Mouse (Mus musculus) midbrain, embryonic 12.5 days (tissue): Measurements from ENCODE around the gene 2200002D01Rik. TPM values are rescaled to one million over a fixed set of nuclear protein-coding genes. Genes with fewer than 3 reads are reported as not detected.
A peak's percentile ranks its signal among the peaks of the same experiment; 100 is the strongest.
"Not testable (repeated sequence)": the region's sequence is repeated elsewhere in the genome, so short reads cannot be mapped to it uniquely, and the experiment has no call there.

Source experiments
- ATAC-seq: fragments of 200-750 bp; cut with Nextera tagmentation; 2 replicates; pipeline ENCODE4 v1.8.0; 2017; ENCODE audit warnings: low read depth, moderate TSS enrichment, moderate library complexity; ENCODE audit not compliant: low FRiP score
- H3K27ac ChIP-seq: fragments of 300-500 bp; sonication (generic); replicated peaks from 2 replicates; pipeline ENCODE4 v1.5.1; 2016; ENCODE audit warnings: mild to moderate bottlenecking
- H3K27me3 ChIP-seq: fragments of 300-500 bp; sonication (generic); 2 replicates; pipeline ENCODE4 v1.6.1; 2016; ENCODE audit warnings: mild to moderate bottlenecking
- H3K36me3 ChIP-seq: fragments of 300-500 bp; sonication (generic); 2 replicates; pipeline ENCODE4 v1.6.1; 2016
- H3K4me1 ChIP-seq: fragments of 300-500 bp; sonication (generic); 2 replicates; pipeline ENCODE4 v1.6.1; 2016
- H3K4me2 ChIP-seq: fragments of 300-500 bp; sonication (generic); replicated peaks from 2 replicates; pipeline ENCODE4 v1.6.1; 2016; ENCODE audit warnings: mild to moderate bottlenecking, moderate library complexity
- H3K4me3 ChIP-seq: fragments of 300-500 bp; sonication (generic); 2 replicates; pipeline ENCODE4 v1.5.1; 2016; ENCODE audit warnings: mild to moderate bottlenecking
- H3K9ac ChIP-seq: fragments of 300-500 bp; sonication (generic); replicated peaks from 2 replicates; pipeline ENCODE4 v1.6.1; 2016; ENCODE audit warnings: mild to moderate bottlenecking, moderate library complexity
- H3K9me3 ChIP-seq: fragments of 300-500 bp; sonication (generic); 2 replicates; pipeline ENCODE4 v1.6.1; 2016; ENCODE audit warnings: mild to moderate bottlenecking
- WGBS: fragments of 180-500 bp; shearing (Covaris S2); methylation state at CpG from one replicate; pipeline ENCODE4 v1.1.7; 2016; 5-methylcytosine and 5-hydroxymethylcytosine counted together
- polyA plus RNA-seq: library from polyadenylated mRNA; unstranded; fragments of >200 nt; fragmentation: Nextera tagmentation; extraction: Ambion mirVana; gene quantifications from 2 replicates; pipeline ENCODE4 v1.2.1, GENCODE M21; 2016

The 2200002D01Rik gene
- polyA plus RNA-seq, 1 experiment from 2014 or later, result 2.1 TPM

DNA sequence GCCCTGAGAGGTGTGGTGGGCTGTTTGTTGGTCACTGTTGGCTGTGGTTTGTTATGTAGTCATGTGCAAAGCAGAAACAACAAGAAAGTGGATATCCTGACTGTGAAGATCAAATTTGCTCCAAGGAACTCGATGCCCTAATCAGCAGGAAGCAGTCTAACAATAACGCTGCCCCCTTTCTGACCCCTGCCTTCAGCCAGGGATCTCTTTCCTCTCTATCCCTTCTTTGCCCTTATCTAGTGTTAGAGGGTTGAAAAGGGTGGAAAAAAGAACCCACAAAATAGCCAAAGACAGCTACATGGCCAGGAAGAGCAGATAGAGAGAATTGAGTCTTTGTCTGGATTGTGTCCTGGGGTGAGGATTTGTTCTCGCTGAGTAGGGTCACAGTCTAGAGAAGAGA, 17.7 kb downstream of the 2200002D01Rik start:
- ATAC-seq, result no peak
- H3K27ac ChIP-seq, result no peak overlapping the region
- H3K9me3 ChIP-seq, result no peaks in the 10 kb centered on the region
- no peak overlapping the region for H3K4me3 ChIP-seq
- H3K27me3 ChIP-seq, result peaks cover 58% of the 10 kb centered on the region
- H3K4me2 ChIP-seq, result no peak overlapping the region
- WGBS, result 18% methylated on average over 3 of the region's 3 CpGs
- H3K4me1 ChIP-seq, result peaks cover 7% of the 10 kb centered on the region
- no peaks in the 10 kb centered on the region for H3K36me3 ChIP-seq
- H3K9ac ChIP-seq, result no peak overlapping the region

- H3K4me3 ChIP-seq, result no peak overlapping the region
- H3K4me1 ChIP-seq, result peaks cover 16% of the 10 kb centered on the region
- no peak overlapping the region for H3K27ac ChIP-seq
- no peak for ATAC-seq
- H3K27me3 ChIP-seq, result peaks cover 46% of the 10 kb centered on the region
- H3K9me3 ChIP-seq, result no peaks in the 10 kb centered on the region
- 65% methylated on average over 4 of the region's 4 CpGs for WGBS
- no peaks in the 10 kb centered on the region for H3K36me3 ChIP-seq
- no peak overlapping the region for H3K4me2 ChIP-seq
- no peak overlapping the region for H3K9ac ChIP-seq
Observed at GRCm38 (mm10) chr7:29228202-29228601, 20.1 kb downstream of the 2200002D01Rik start.

GRCm38 (mm10) chr7:29225520-29225919, 22.7 kb downstream of the 2200002D01Rik start:
- Histone ChIP-seq H3K36me3 (no peaks in the 10 kb centered on the region), H3K27me3 (peaks cover 22% of the 10 kb centered on the region), H3K4me2 (peak overlapping the region; percentile 28; the same call in 1 of the 2 replicates), H3K4me1 (peaks cover 10% of the 10 kb centered on the region), H3K9me3 (peaks cover 2% of the 10 kb centered on the region; the same call in 1 of the 2 replicates), H3K9ac (no peak overlapping the region), H3K27ac (no peak overlapping the region), H3K4me3 (no peak overlapping the region)
- WGBS, result 72% methylated on average over 13 of the region's 13 CpGs
- no peak for ATAC-seq

- no peak overlapping the region for H3K9ac ChIP-seq
- peaks cover 16% of the 10 kb centered on the region for H3K27me3 ChIP-seq
- no peak overlapping the region for H3K4me3 ChIP-seq
- no peak for ATAC-seq
- WGBS, result 8% methylated on average over 16 of the region's 16 CpGs
- no peaks in the 10 kb centered on the region for H3K36me3 ChIP-seq
- H3K4me1 ChIP-seq, result peaks cover 10% of the 10 kb centered on the region
- H3K9me3 ChIP-seq, result peaks cover 8% of the 10 kb centered on the region
- H3K27ac ChIP-seq, result no peak overlapping the region
- peak overlapping the region; percentile 28 for H3K4me2 ChIP-seq
Observed at GRCm38 (mm10) chr7:29224756-29225394, 23.4 kb downstream of the 2200002D01Rik start.

DNA sequence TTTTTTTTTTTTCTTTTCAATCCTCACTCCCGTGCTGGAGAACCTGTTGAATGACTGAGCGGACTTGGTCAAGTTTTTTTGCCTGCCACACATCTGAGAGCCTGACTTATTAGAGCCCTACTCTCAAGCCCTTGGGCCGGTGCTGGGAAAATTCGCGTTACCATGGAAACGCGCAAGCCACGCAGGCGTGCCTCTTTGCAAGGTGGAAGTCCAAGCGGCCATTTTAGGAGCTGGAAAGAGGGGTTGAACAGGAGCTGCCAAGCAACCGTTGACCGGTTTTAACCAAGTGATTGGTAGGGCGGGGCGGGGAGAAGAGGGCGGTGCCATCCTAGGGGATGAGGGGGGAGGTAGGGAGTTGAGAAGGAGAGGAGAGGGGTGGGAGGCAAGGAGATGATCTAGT, 33.4 kb downstream of the 2200002D01Rik start:
- no peak overlapping the region for H3K4me3 ChIP-seq
- H3K4me2 ChIP-seq, result no peak overlapping the region
- no peak overlapping the region for H3K27ac ChIP-seq
- H3K27me3 ChIP-seq, result peaks cover 21% of the 10 kb centered on the region
- 45% methylated on average over 15 of the region's 15 CpGs for WGBS
- peaks cover 10% of the 10 kb centered on the region for H3K9me3 ChIP-seq
- H3K4me1 ChIP-seq, result peaks cover 7% of the 10 kb centered on the region; the same call in 1 of the 2 replicates
- H3K36me3 ChIP-seq, result no peaks in the 10 kb centered on the region
- no peak overlapping the region for H3K9ac ChIP-seq
- no peak for ATAC-seq

GRCm38 (mm10) chr7:29214236-29214635, 34.0 kb downstream of the 2200002D01Rik start:
- Histone ChIP-seq H3K36me3 (no peaks in the 10 kb centered on the region), H3K4me3 (no peak overlapping the region), H3K9ac (no peak overlapping the region), H3K27ac (no peak overlapping the region), H3K9me3 (peaks cover 4% of the 10 kb centered on the region; the same call in 1 of the 2 replicates), H3K4me2 (no peak overlapping the region), H3K4me1 (peaks cover 7% of the 10 kb centered on the region; the same call in 1 of the 2 replicates), H3K27me3 (peaks cover 21% of the 10 kb centered on the region)
- WGBS, result 68% methylated on average over 2 of the region's 2 CpGs
- ATAC-seq, result no peak; the same call in 1 of the 2 replicates

DNA sequence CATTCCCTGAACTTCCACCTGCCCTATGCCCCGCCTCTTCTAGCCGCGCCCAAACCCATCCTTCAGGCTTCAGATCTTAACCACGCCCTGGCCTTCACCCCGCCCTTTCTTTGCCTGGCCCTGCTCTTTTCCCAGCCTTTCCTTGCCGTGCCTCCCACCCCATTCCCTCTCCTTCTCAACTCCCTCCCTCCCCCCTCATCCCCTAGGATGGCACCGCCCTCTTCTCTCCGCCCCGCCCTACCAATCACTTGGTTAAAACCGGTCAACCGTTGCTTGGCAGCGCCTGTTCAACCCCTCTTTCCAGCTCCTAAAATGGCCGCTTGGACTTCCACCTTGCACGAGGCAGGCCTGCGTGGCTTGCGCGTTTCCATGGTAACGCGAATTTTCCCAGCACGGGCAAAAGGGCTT, 34.6 kb downstream of the 2200002D01Rik start, which contains the start of gene Catsperg1:
TSS of gene Catsperg1 (minus strand) at position 361 of the 408 bp plus-strand sequence.
- 0 out of 2 replicates have a peak, but pooled peaks cover 4% of the 10 kb centered on the region for H3K9me3 ChIP-seq
- no peaks in the 10 kb centered on the region for H3K36me3 ChIP-seq
- H3K4me1 ChIP-seq, result peaks cover 7% of the 10 kb centered on the region; the same call in 1 of the 2 replicates
- peak within 1 kb of the TSS; percentile 48 for H3K4me2 ChIP-seq
- WGBS, result 1% methylated on average over 20 of the region's 20 CpGs
- H3K27ac ChIP-seq, result no peak within 1 kb of the TSS
- peak within 1 kb of the TSS; percentile 29 for H3K4me3 ChIP-seq
- peaks cover 21% of the 10 kb centered on the region for H3K27me3 ChIP-seq
- H3K9ac ChIP-seq, result no peak within 1 kb of the TSS
- ATAC-seq, result peak; percentile 81

GRCm38 (mm10) chr7:29212775-29213560, 35.3 kb downstream of the 2200002D01Rik start:
- Histone ChIP-seq H3K4me2 (peak overlapping the region; percentile 48), H3K4me3 (peak overlapping the region; percentile 29), H3K27me3 (peaks cover 21% of the 10 kb centered on the region)
- H3K9ac ChIP-seq, H3K36me3 ChIP-seq, ATAC-seq, H3K4me1 ChIP-seq, H3K27ac ChIP-seq, H3K9me3 ChIP-seq: not testable (repeated sequence)
- WGBS, result 14% methylated on average over 40 of the region's 40 CpGs

DNA sequence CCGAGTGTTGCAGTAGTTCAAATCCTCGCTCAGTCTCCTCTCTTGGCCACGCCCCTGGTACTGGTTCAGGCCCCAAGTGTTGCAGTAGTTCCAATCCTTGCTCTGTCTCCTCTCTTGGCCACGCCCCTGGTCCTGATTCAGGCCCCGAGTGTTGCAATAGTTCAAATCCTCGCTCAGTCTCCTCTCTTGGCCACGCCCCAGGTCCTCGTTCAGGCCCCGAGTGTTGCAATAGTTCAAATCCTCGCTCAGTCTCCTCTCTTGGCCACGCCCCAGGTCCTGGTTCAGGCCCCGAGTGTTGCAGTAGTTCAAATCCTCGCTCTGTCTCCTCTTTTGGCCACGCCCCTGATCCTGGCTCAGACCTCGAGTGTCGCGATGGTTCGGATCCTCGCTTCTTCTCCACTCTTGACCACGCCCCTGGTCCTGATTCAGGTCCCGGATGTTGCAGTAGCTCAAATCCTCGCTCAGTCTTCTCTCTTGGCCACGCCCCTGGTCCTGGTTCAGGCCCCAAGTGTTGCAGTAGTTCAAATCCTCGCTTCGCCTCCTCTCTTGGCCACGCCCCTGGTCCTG, 36.0 kb downstream of the 2200002D01Rik start:
- 0 out of 2 replicates have a peak, but pooled peaks cover 4% of the 10 kb centered on the region for H3K9me3 ChIP-seq
- no peak overlapping the region for H3K4me3 ChIP-seq
- H3K4me2 ChIP-seq, result peak overlapping the region; percentile 38
- no peak overlapping the region for H3K9ac ChIP-seq
- H3K27me3 ChIP-seq, result peaks cover 21% of the 10 kb centered on the region
- 14% methylated on average over 26 of the region's 26 CpGs for WGBS
- H3K36me3 ChIP-seq, result no peaks in the 10 kb centered on the region
- no peak for ATAC-seq
- no peak overlapping the region for H3K27ac ChIP-seq
- peaks cover 7% of the 10 kb centered on the region; the same call in 1 of the 2 replicates for H3K4me1 ChIP-seq

DNA sequence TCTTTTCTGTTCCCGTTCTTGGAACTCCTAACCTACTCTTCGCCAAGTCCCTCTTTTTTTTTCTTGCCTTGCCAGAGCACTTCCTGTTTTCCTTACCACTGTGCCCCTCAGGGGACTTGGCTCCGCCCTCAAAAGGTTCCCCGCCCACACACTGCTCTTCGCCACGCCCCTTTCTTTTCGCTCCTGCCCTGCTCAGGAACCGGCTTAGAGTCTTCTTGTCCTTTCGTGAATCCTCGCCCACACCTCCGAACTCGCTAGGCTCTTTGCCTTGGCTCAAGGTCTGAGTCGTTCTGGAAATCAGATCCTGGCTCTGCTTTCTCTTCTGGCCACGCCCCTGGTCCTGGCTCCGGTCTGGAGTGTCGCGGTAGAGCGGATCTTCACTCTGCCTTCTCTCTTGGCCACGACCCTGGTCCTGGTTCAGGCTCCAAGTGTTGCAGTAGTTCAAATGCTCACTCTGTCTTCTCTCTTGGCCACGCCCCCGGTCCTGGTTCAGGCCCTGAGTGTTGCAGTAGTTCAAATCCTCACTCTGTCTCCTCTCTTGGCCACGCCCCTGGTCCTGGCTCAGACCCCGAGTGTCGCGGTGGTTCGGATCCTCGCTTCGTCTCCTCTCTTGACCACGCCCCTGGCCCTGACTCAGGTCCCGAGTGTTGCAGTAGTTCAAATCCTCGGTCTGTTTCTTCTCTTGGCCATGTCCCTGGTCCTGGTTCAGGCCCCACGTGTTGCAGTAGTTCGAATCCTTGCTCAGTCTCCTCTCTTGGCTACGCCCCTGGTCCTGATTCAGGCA, 36.7 kb downstream of the 2200002D01Rik start:
- H3K9ac ChIP-seq, result no peak overlapping the region
- no peaks in the 10 kb centered on the region for H3K36me3 ChIP-seq
- peaks cover 7% of the 10 kb centered on the region; the same call in 1 of the 2 replicates for H3K4me1 ChIP-seq
- H3K4me3 ChIP-seq, result peak overlapping the region; percentile 28
- peaks cover 21% of the 10 kb centered on the region for H3K27me3 ChIP-seq
- H3K27ac ChIP-seq, result no peak overlapping the region
- no peak for ATAC-seq
- WGBS, result 4% methylated on average over 34 of the region's 34 CpGs
- H3K4me2 ChIP-seq, result peak overlapping the region; percentile 38
- no peaks in the 10 kb centered on the region for H3K9me3 ChIP-seq

GRCm38 (mm10) chr7:29211013-29211412, 37.3 kb downstream of the 2200002D01Rik start:
- WGBS, result 35% methylated on average over 13 of the region's 15 CpGs
- H3K9ac ChIP-seq, H3K4me1 ChIP-seq, H3K9me3 ChIP-seq, H3K27ac ChIP-seq, H3K36me3 ChIP-seq, ATAC-seq: not testable (repeated sequence)
- peaks cover 21% of the 10 kb centered on the region for H3K27me3 ChIP-seq
- H3K4me3 ChIP-seq, result peak overlapping the region; percentile 28; the same call in 1 of the 2 replicates
- H3K4me2 ChIP-seq, result peak overlapping the region; percentile 38
